In genomic region chr9:89793018-89793417, GRCm38 (mm10) we compare ENCODE assay signal across 8 mouse cellular contexts. TPM values are rescaled to one million over a fixed set of nuclear protein-coding genes. Genes with fewer than 3 reads are reported as not detected.
DNase-seq lines count a peak whose midpoint lies in the region; ATAC-seq and TF ChIP-seq lines count a peak whose summit lies in the region.

No protein-coding gene starts in this region.

- DNase-seq in heart, adult 8-10 months (ENCODE audit: low spot score) = peak; percentile 24
- peak; percentile 14 for DNase-seq in c-Kit-positive CD71-positive TER-119-negative erythroid progenitor cells, embryonic 14.5 days (ENCODE audit: low read depth)
- DNase-seq in forelimb bud, embryonic 11.5 days (ENCODE audit: low read depth, low spot score) = peak; percentile 67
- peak; percentile 29 for DNase-seq in liver, adult 2 months (ENCODE audit: extremely low read depth, low read depth, low spot score)
- DNase-seq in testis, postnatal 10 days (ENCODE audit: low spot score) = peak; percentile 83

- H3K4me2 ChIP-seq in heart, embryonic 11.5 days = no peak overlapping the region
- H3K4me2 ChIP-seq in kidney, embryonic 16.5 days (replicated peaks; ENCODE audit: low read depth, low read length) = no peak overlapping the region
- no peak overlapping the region for H3K4me2 ChIP-seq in neural tube, embryonic 13.5 days

- peak; percentile 83 for TF ChIP-seq CTCF in liver, adult 2 months (IDR thresholded peaks at IDR 0.05; ENCODE audit: low read depth, low read length)

- no peak overlapping the region for H3K9ac ChIP-seq in heart, embryonic 11.5 days (ENCODE audit: low read depth, low read length)
- no peak overlapping the region for H3K9ac ChIP-seq in kidney, embryonic 16.5 days (replicated peaks; ENCODE audit: low read length)
- H3K9ac ChIP-seq in liver, adult 2 months (ENCODE audit: low read depth, low read length) = no peak overlapping the region
- no peak overlapping the region for H3K9ac ChIP-seq in neural tube, embryonic 13.5 days

- H3K9me3 ChIP-seq in heart, embryonic 11.5 days (replicated peaks; ENCODE audit: control insufficient read depth, low read length) = no peaks in the 10 kb centered on the region
- no peaks in the 10 kb centered on the region for H3K9me3 ChIP-seq in kidney, embryonic 16.5 days (ENCODE audit: low read length)
- H3K9me3 ChIP-seq in neural tube, embryonic 13.5 days = no peaks in the 10 kb centered on the region

- H3K79me2 ChIP-seq in liver, adult 2 months (ENCODE audit: control insufficient read depth, insufficient read depth, low read length) = no peaks in the 10 kb centered on the region

- no peaks in the 10 kb centered on the region for H3K4me1 ChIP-seq in heart, embryonic 11.5 days (ENCODE audit: control insufficient read depth, insufficient read depth, low read length)
- H3K4me1 ChIP-seq in kidney, embryonic 16.5 days (ENCODE audit: insufficient read depth, low read length) = no peaks in the 10 kb centered on the region
- no peaks in the 10 kb centered on the region for H3K4me1 ChIP-seq in liver, adult 2 months (ENCODE audit: control insufficient read depth, insufficient read depth, low read length)
- H3K4me1 ChIP-seq in neural tube, embryonic 13.5 days (replicated peaks) = no peaks in the 10 kb centered on the region

- ATAC-seq in heart, embryonic 11.5 days (replicated peaks; ENCODE audit: insufficient number of reproducible peaks, low FRiP score, low TSS enrichment) = no peak
- ATAC-seq in kidney, embryonic 16.5 days (ENCODE audit: low FRiP score, low TSS enrichment) = peak; percentile 46; the same call in 1 of the 2 replicates
- peak; percentile 53; the same call in 1 of the 2 replicates for ATAC-seq in neural tube, embryonic 13.5 days (ENCODE audit: low read depth)

- no peak for TF ChIP-seq POLR2A in liver, adult 2 months (IDR thresholded peaks at IDR 0.05; ENCODE audit: extremely low read depth, insufficient read depth, low read length)

- WGBS in heart, embryonic 11.5 days (ENCODE audit: insufficient replicate concordance) = 9% methylated on average over 6 of the region's 6 CpGs
- WGBS in kidney, embryonic 16.5 days = 9% methylated on average over 6 of the region's 6 CpGs
- WGBS in liver, adult 2 months = 5% methylated on average over 6 of the region's 6 CpGs
- WGBS in neural tube, embryonic 13.5 days = 7% methylated on average over 6 of the region's 6 CpGs

- no peak overlapping the region for H3K4me3 ChIP-seq in heart, embryonic 11.5 days (ENCODE audit: low read depth, low read length)
- H3K4me3 ChIP-seq in kidney, embryonic 16.5 days (ENCODE audit: low read length) = no peak overlapping the region
- no peak overlapping the region for H3K4me3 ChIP-seq in liver, adult 2 months (ENCODE audit: insufficient read depth, low read depth, low read length)
- no peak overlapping the region for H3K4me3 ChIP-seq in neural tube, embryonic 13.5 days

- no peak overlapping the region for H3K27ac ChIP-seq in heart, embryonic 11.5 days (ENCODE audit: low read depth, low read length)
- no peak overlapping the region for H3K27ac ChIP-seq in kidney, embryonic 16.5 days (ENCODE audit: low read length)
- H3K27ac ChIP-seq in liver, adult 2 months (replicated peaks; ENCODE audit: insufficient read depth, low read depth, low read length) = no peak overlapping the region
- H3K27ac ChIP-seq in neural tube, embryonic 13.5 days (replicated peaks) = no peak overlapping the region

- H3K36me3 ChIP-seq in heart, embryonic 11.5 days (ENCODE audit: control insufficient read depth, insufficient read depth, low read length) = no peaks in the 10 kb centered on the region
- no peaks in the 10 kb centered on the region for H3K36me3 ChIP-seq in kidney, embryonic 16.5 days (ENCODE audit: insufficient read depth, low read length)
- no peaks in the 10 kb centered on the region for H3K36me3 ChIP-seq in liver, adult 2 months (ENCODE audit: control insufficient read depth, insufficient read depth, low read length)
- H3K36me3 ChIP-seq in neural tube, embryonic 13.5 days = no peaks in the 10 kb centered on the region

- no peaks in the 10 kb centered on the region for H3K27me3 ChIP-seq in heart, embryonic 11.5 days (ENCODE audit: control insufficient read depth, insufficient read depth, low read length)
- no peaks in the 10 kb centered on the region for H3K27me3 ChIP-seq in kidney, embryonic 16.5 days (ENCODE audit: insufficient read depth, low read length)
- no peaks in the 10 kb centered on the region for H3K27me3 ChIP-seq in liver, adult 2 months (ENCODE audit: control insufficient read depth, insufficient read depth, low read length)
- H3K27me3 ChIP-seq in neural tube, embryonic 13.5 days = no peaks in the 10 kb centered on the region

RNA-seq across cellular contexts. Expression of gene Ankrd34c, which starts 54.7 kb away (rescaled TPM):
- not detected for total RNA-seq in heart, adult 8-10 months (2022)
- polyA plus RNA-seq in heart, embryonic 11.5 days (2014; fragmentation: Nextera tagmentation; extraction: Ambion mirVana) = not detected in 2 replicates
- polyA plus RNA-seq in kidney, embryonic 16.5 days (2015; fragmentation: Nextera tagmentation; extraction: Ambion mirVana) = not detected in 2 replicates
- not detected in 2 replicates for total RNA-seq in liver, adult 2 months (2014; rRNA removed)
- not detected in 2 replicates for polyA plus RNA-seq in liver, adult 2 months (2012; rRNA removed)
- polyA plus RNA-seq in neural tube, embryonic 13.5 days (2015; fragmentation: Nextera tagmentation; extraction: Ambion mirVana) = 0.06 and 0.08 TPM in 2 replicates

Comparison
In these comparisons a context has a peak if more than half of its experiments do, and no peak if none do; other contexts are left out.
1. DNase-seq: peak in every context shown above with its lines; median percentile 83 in testis, postnatal 10 days; 67 in forelimb bud, embryonic 11.5 days; 29 in liver, adult 2 months; 24 in heart, adult 8-10 months; 14 in c-Kit-positive CD71-positive TER-119-negative erythroid progenitor cells, embryonic 14.5 days.